14 mouse cellular contexts compared by ENCODE assay signal in genomic region chr13:69433461-69434323, GRCm38 (mm10).
DNase-seq lines count a peak whose midpoint lies in the region; ATAC-seq and TF ChIP-seq lines count a peak whose summit lies in the region.
"Had no signal": no experiment of that assay in that cellular context is flagged by ENCODE, and none has a peak within 500 bp of the region (broad histone marks: within the 10 kb centered on the region; RNA-seq: fewer than 3 reads in every experiment).

No protein-coding gene starts in this region.

- no peaks in the 10 kb centered on the region for H3K4me1 ChIP-seq in intestine, embryonic 15.5 days (replicated peaks)
- no peaks in the 10 kb centered on the region for H3K4me1 ChIP-seq in intestine, postnatal 0 days (replicated peaks; ENCODE audit: control insufficient read depth, insufficient read depth, low read length)
- peaks cover 32% of the 10 kb centered on the region for H3K4me1 ChIP-seq in kidney, embryonic 15.5 days
- peaks cover 17% of the 10 kb centered on the region for H3K4me1 ChIP-seq in midbrain, embryonic 10.5 days

- WGBS in intestine, embryonic 15.5 days, result 49% methylated on average over 8 of the region's 8 CpGs
- 59% methylated on average over 8 of the region's 8 CpGs for WGBS in intestine, postnatal 0 days
- WGBS in kidney, embryonic 15.5 days, result 43% methylated on average over 8 of the region's 8 CpGs
- 88% methylated on average over 8 of the region's 8 CpGs for WGBS in midbrain, embryonic 10.5 days

- DNase-seq in lung, adult 18-20 months, result peak; percentile 31 to 56
- peak; percentile 49 to 84 for DNase-seq in lung, postnatal 4 days
- no peak for DNase-seq in cerebellum, adult 18-20 months
- no peak for DNase-seq in midbrain, embryonic 10.5 days (ENCODE audit: low spot score)
- DNase-seq in cerebellum, postnatal 10 days, result no peak
- DNase-seq: adrenal gland, postnatal 25 days; cerebellum, postnatal 25 days; right cerebral cortex, postnatal 25 days had no signal

- H3K9me3 ChIP-seq in intestine, embryonic 15.5 days, result no peaks in the 10 kb centered on the region
- no peaks in the 10 kb centered on the region for H3K9me3 ChIP-seq in intestine, postnatal 0 days (ENCODE audit: control insufficient read depth)
- no peaks in the 10 kb centered on the region for H3K9me3 ChIP-seq in kidney, embryonic 15.5 days (replicated peaks)
- H3K9me3 ChIP-seq in midbrain, embryonic 10.5 days (replicated peaks), result no peaks in the 10 kb centered on the region
- H3K9me3 ChIP-seq: hindbrain, embryonic 12.5 days had no signal

- no peak for TF ChIP-seq CTCF in intestine, postnatal 0 days (IDR thresholded peaks at IDR 0.05; ENCODE audit: low read depth)

- H3K27me3 ChIP-seq in intestine, embryonic 15.5 days (replicated peaks), result no peaks in the 10 kb centered on the region
- no peaks in the 10 kb centered on the region for H3K27me3 ChIP-seq in intestine, postnatal 0 days (replicated peaks; ENCODE audit: control insufficient read depth, insufficient read depth, low read length)
- H3K27me3 ChIP-seq in kidney, embryonic 15.5 days, result no peaks in the 10 kb centered on the region; the same call in 1 of the 2 replicates
- no peaks in the 10 kb centered on the region for H3K27me3 ChIP-seq in midbrain, embryonic 10.5 days (ENCODE audit: low read depth, poor library complexity, severe bottlenecking)
- H3K27me3 ChIP-seq: hindbrain, embryonic 12.5 days had no signal

- H3K4me2 ChIP-seq in intestine, embryonic 15.5 days (replicated peaks), result no peak overlapping the region
- no peak overlapping the region for H3K4me2 ChIP-seq in intestine, postnatal 0 days (replicated peaks; ENCODE audit: low read depth)
- no peak overlapping the region for H3K4me2 ChIP-seq in kidney, embryonic 15.5 days
- H3K4me2 ChIP-seq: hindbrain, embryonic 12.5 days; midbrain, embryonic 11.5 days had no signal

- H3K27ac ChIP-seq in intestine, embryonic 15.5 days, result 0 out of 2 replicates have a peak overlapping the region, but pooled peaks have one; percentile 11
- no peak overlapping the region for H3K27ac ChIP-seq in intestine, postnatal 0 days (ENCODE audit: low read depth, low read length)
- peak overlapping the region; percentile 63 for H3K27ac ChIP-seq in kidney, embryonic 15.5 days
- H3K27ac ChIP-seq in midbrain, embryonic 10.5 days (replicated peaks), result no peak overlapping the region
- H3K27ac ChIP-seq: hindbrain, embryonic 12.5 days; liver, embryonic 14.5 days had no signal

- no peak overlapping the region for H3K4me3 ChIP-seq in intestine, embryonic 15.5 days (replicated peaks)
- no peak overlapping the region for H3K4me3 ChIP-seq in intestine, postnatal 0 days (ENCODE audit: low read depth, low read length)
- no peak overlapping the region for H3K4me3 ChIP-seq in kidney, embryonic 15.5 days (replicated peaks)
- H3K4me3 ChIP-seq in midbrain, embryonic 10.5 days, result no peak overlapping the region
- H3K4me3 ChIP-seq: hindbrain, embryonic 12.5 days had no signal

- ATAC-seq in intestine, embryonic 15.5 days, result peak; percentile 55; the same call in 1 of the 2 replicates
- no peak for ATAC-seq in intestine, postnatal 0 days
- no peak; the same call in 1 of the 2 replicates for ATAC-seq in kidney, embryonic 15.5 days (replicated peaks; ENCODE audit: low FRiP score)

- H3K36me3 ChIP-seq in intestine, embryonic 15.5 days, result no peaks in the 10 kb centered on the region
- no peaks in the 10 kb centered on the region for H3K36me3 ChIP-seq in intestine, postnatal 0 days (ENCODE audit: control insufficient read depth, insufficient read depth)
- no peaks in the 10 kb centered on the region for H3K36me3 ChIP-seq in kidney, embryonic 15.5 days
- no peaks in the 10 kb centered on the region for H3K36me3 ChIP-seq in midbrain, embryonic 10.5 days
- H3K36me3 ChIP-seq: hindbrain, embryonic 12.5 days had no signal

- H3K9ac ChIP-seq in intestine, embryonic 15.5 days, result no peak overlapping the region
- H3K9ac ChIP-seq in intestine, postnatal 0 days (ENCODE audit: low read depth, low read length), result no peak overlapping the region
- no peak overlapping the region for H3K9ac ChIP-seq in kidney, embryonic 15.5 days
- H3K9ac ChIP-seq: hindbrain, embryonic 12.5 days; liver, embryonic 14.5 days had no signal

Comparison
In these comparisons a context has a peak if more than half of its experiments do, and no peak if none do; other contexts are left out.
1. H3K27ac ChIP-seq: peak in intestine, embryonic 15.5 days (single experiment) and kidney, embryonic 15.5 days (single experiment); none in intestine, postnatal 0 days (single experiment) and midbrain, embryonic 10.5 days (single experiment).
2. DNase-seq: peak in lung, adult 18-20 months (2 of 2) and lung, postnatal 4 days (2 of 2); none in cerebellum, adult 18-20 months (0 of 2), midbrain, embryonic 10.5 days (single experiment) and cerebellum, postnatal 10 days (0 of 2).